ENCODE assay signal across 8 mouse cellular contexts in the genomic region with DNA sequence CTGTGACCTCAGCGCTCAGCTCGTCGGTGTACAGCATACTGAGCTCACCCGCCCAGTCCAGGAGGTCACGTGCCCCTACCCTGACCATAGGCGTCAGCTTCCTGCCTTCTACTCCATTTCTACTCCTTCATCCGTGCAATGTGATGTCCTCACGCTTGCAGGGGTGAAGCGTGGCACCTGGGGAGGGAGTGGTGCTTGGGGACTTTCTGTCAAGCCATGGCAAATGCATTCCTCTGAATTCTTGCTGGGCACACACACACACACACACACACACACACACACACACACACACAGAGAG. TPM values are rescaled to one million over a fixed set of nuclear protein-coding genes. Genes with fewer than 3 reads are reported as not detected.
DNase-seq lines count a peak whose midpoint lies in the region; ATAC-seq and TF ChIP-seq lines count a peak whose summit lies in the region.

No protein-coding gene starts in this region.

- peak overlapping the region; percentile 62 for H3K4me2 ChIP-seq in lung, embryonic 15.5 days
- peak overlapping the region; percentile 58 for H3K4me2 ChIP-seq in embryonic facial prominence, embryonic 14.5 days (ENCODE audit: low read depth, low read length)
- H3K4me2 ChIP-seq in midbrain, postnatal 0 days (ENCODE audit: low read depth, low read length, poor library complexity, severe bottlenecking), result peak overlapping the region; percentile 45

- H3K4me1 ChIP-seq in lung, embryonic 15.5 days, result peaks cover 10% of the 10 kb centered on the region
- H3K4me1 ChIP-seq in embryonic facial prominence, embryonic 14.5 days (ENCODE audit: control insufficient read depth, insufficient read depth, low read length), result peaks cover 5% of the 10 kb centered on the region; the same call in 1 of the 2 replicates
- H3K4me1 ChIP-seq in limb, embryonic 10.5 days, result peaks cover 21% of the 10 kb centered on the region
- peaks cover 2% of the 10 kb centered on the region; the same call in 1 of the 2 replicates for H3K4me1 ChIP-seq in midbrain, postnatal 0 days (ENCODE audit: insufficient read depth, low read length)

- no peaks in the 10 kb centered on the region for H3K36me3 ChIP-seq in lung, embryonic 15.5 days
- H3K36me3 ChIP-seq in embryonic facial prominence, embryonic 14.5 days (ENCODE audit: control insufficient read depth, insufficient read depth, low read length), result no peaks in the 10 kb centered on the region
- H3K36me3 ChIP-seq in limb, embryonic 10.5 days, result no peaks in the 10 kb centered on the region
- H3K36me3 ChIP-seq in midbrain, postnatal 0 days (ENCODE audit: insufficient read depth, low read length), result no peaks in the 10 kb centered on the region

- peak overlapping the region; percentile 31 for H3K4me3 ChIP-seq in lung, embryonic 15.5 days
- peak overlapping the region; percentile 24 for H3K4me3 ChIP-seq in embryonic facial prominence, embryonic 14.5 days (ENCODE audit: low read depth, low read length)
- peak overlapping the region; percentile 41 for H3K4me3 ChIP-seq in limb, embryonic 10.5 days
- peak overlapping the region; percentile 8; the same call in 1 of the 2 replicates for H3K4me3 ChIP-seq in midbrain, postnatal 0 days (ENCODE audit: low read depth, low read length)

- peak; percentile 68 for ATAC-seq in lung, embryonic 15.5 days (ENCODE audit: borderline replicate concordance, extremely low read depth, low FRiP score, low TSS enrichment)
- ATAC-seq in embryonic facial prominence, embryonic 14.5 days (ENCODE audit: low read depth), result no peak
- ATAC-seq in midbrain, postnatal 0 days (ENCODE audit: low FRiP score), result peak; percentile 67

- no peak overlapping the region for H3K27ac ChIP-seq in lung, embryonic 15.5 days
- no peak overlapping the region for H3K27ac ChIP-seq in embryonic facial prominence, embryonic 14.5 days (replicated peaks; ENCODE audit: low read depth, low read length)
- peak overlapping the region; percentile 38; the same call in 1 of the 2 replicates for H3K27ac ChIP-seq in limb, embryonic 10.5 days
- peak overlapping the region; percentile 67 for H3K27ac ChIP-seq in midbrain, postnatal 0 days (ENCODE audit: low read depth, low read length)

- no peak for TF ChIP-seq CTCF in midbrain, postnatal 0 days (IDR thresholded peaks at IDR 0.05)

- DNase-seq in lung, adult 18-20 months, result no peak
- peak; percentile 8 for DNase-seq in embryonic facial prominence, embryonic 14.5 days (ENCODE audit: low spot score)
- DNase-seq in limb, embryonic 10.5 days (ENCODE audit: low spot score), result no peak
- peak; percentile 10 for DNase-seq in midbrain, postnatal 0 days (ENCODE audit: low spot score)
- no peak for DNase-seq in testis, postnatal 14 days (ENCODE audit: low spot score)
- DNase-seq in adrenal gland, adult 2 months, result no peak
- DNase-seq in thymus, postnatal 4 days, result no peak

- no peaks in the 10 kb centered on the region for H3K27me3 ChIP-seq in lung, embryonic 15.5 days
- H3K27me3 ChIP-seq in embryonic facial prominence, embryonic 14.5 days (replicated peaks; ENCODE audit: control insufficient read depth, insufficient read depth, low read length), result no peaks in the 10 kb centered on the region; the same call in 1 of the 2 replicates
- H3K27me3 ChIP-seq in limb, embryonic 10.5 days (ENCODE audit: low read depth, poor library complexity, severe bottlenecking), result peaks cover 39% of the 10 kb centered on the region; the same call in 1 of the 2 replicates
- H3K27me3 ChIP-seq in midbrain, postnatal 0 days (ENCODE audit: insufficient read depth, low read length), result no peaks in the 10 kb centered on the region

- no peak overlapping the region for H3K9ac ChIP-seq in lung, embryonic 15.5 days
- H3K9ac ChIP-seq in embryonic facial prominence, embryonic 14.5 days (ENCODE audit: low read depth, low read length), result no peak overlapping the region
- H3K9ac ChIP-seq in midbrain, postnatal 0 days (replicated peaks; ENCODE audit: low read length, poor library complexity, severe bottlenecking), result 0 out of 2 replicates have a peak overlapping the region, but pooled peaks have one; percentile 24

- no peaks in the 10 kb centered on the region for H3K9me3 ChIP-seq in lung, embryonic 15.5 days
- no peaks in the 10 kb centered on the region for H3K9me3 ChIP-seq in embryonic facial prominence, embryonic 14.5 days (ENCODE audit: control insufficient read depth, low read length)
- no peaks in the 10 kb centered on the region for H3K9me3 ChIP-seq in limb, embryonic 10.5 days (replicated peaks)
- H3K9me3 ChIP-seq in midbrain, postnatal 0 days (ENCODE audit: low read length), result no peaks in the 10 kb centered on the region

- whole genome bisulfite sequencing in lung, embryonic 15.5 days, result 36% methylated on average over 9 of the region's 9 CpGs
- 48% methylated on average over 9 of the region's 9 CpGs for WGBS in embryonic facial prominence, embryonic 14.5 days
- WGBS in limb, embryonic 10.5 days, result 61% methylated on average over 9 of the region's 9 CpGs
- WGBS in midbrain, postnatal 0 days, result 64% methylated on average over 9 of the region's 9 CpGs

RNA-seq across cellular contexts. Expression of gene Cpsf6, which starts 37.6 kb away (rescaled TPM):
- 161 and 165 TPM in 2 replicates for polyA plus RNA-seq in lung, embryonic 15.5 days (2015; fragmentation: Nextera tagmentation; extraction: Ambion mirVana)
- polyA plus RNA-seq in embryonic facial prominence, embryonic 14.5 days (2014; fragmentation: Nextera tagmentation; extraction: Ambion mirVana), result 125 and 146 TPM in 2 replicates
- polyA plus RNA-seq in limb, embryonic 10.5 days (2016; fragmentation: Nextera tagmentation; extraction: Ambion mirVana), result 230 and 235 TPM in 2 replicates
- 120 and 151 TPM in 2 replicates for total RNA-seq in midbrain, postnatal 0 days (2014; rRNA removed)
- 78.9 and 85.1 TPM in 2 replicates for polyA plus RNA-seq in midbrain, postnatal 0 days (2015; fragmentation: Nextera tagmentation; extraction: Ambion mirVana)
- total RNA-seq in adrenal gland, adult 2 months (2021), result 10 to 100 TPM; 49.8 to 72.7 TPM
- polyA plus RNA-seq in adrenal gland, adult 2 months (2012; rRNA removed), result 62.5 and 78.5 TPM in 2 replicates

Comparison
In these comparisons a context has a peak if more than half of its experiments do, and no peak if none do; other contexts are left out.
1. H3K27ac ChIP-seq: peak in limb, embryonic 10.5 days (single experiment) and midbrain, postnatal 0 days (single experiment); none in lung, embryonic 15.5 days (single experiment) and embryonic facial prominence, embryonic 14.5 days (single experiment).
2. DNase-seq: peak in embryonic facial prominence, embryonic 14.5 days (single experiment) and midbrain, postnatal 0 days (single experiment); none in lung, adult 18-20 months (0 of 2), limb, embryonic 10.5 days (single experiment), testis, postnatal 14 days (single experiment), adrenal gland, adult 2 months (single experiment) and thymus, postnatal 4 days (single experiment).
3. Peak in every context shown above with its lines, with median percentiles within 50 percentile points of each other: H3K4me2 ChIP-seq and H3K4me3 ChIP-seq.